Mouse (Mus musculus): Measurements from ENCODE around the gene Cfl2.
"Not testable (repeated sequence)": the region's sequence is repeated elsewhere in the genome, so short reads cannot be mapped to it uniquely, and the experiment has no call there.

Gene Cfl2

DNA sequence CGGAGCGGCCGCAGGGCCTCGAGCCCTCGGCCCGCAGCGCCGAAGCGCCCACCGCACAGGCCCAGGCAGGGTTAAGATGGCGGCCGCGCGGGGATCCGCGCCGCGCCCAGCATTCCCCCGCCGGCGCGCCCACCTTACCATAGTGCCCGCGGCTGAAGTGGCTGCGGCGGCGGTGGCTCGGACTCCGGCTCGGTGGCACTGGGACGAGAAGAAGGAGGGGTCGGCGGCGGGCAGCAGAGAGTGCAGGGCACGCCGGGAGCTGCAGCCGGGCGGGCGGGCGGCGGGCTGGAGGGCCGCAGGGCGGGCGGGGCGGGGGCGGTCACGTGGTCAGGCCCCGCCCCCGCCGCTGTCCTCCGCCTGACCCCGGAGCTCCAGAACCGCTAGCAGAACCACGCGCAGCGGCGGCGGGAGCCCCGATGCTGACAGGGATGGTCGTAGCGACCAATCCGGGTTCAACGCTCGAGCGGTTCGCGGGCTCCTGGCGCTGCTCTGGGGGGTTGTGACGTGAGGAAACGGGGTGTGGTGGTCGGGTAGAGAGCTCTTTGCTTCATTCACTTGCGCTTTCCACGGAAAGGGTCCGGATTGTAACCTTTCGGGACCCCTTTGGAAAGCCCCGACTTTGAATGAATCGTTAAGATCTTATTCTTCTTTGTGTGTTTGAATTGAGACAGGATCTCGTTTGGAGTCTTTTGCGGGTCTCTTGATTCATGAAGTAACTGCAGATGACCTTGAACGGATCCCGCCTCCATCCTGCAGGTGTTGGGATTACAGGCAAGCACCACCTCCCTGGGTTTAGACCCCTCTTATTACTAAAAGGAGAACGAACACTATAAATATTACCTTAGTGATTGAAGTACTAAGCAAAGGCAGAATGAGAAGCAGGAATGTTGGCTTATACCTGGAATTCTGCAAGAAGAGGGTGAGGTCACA, at the start of gene Cfl2:
Gene Cfl2, minus strand, starts transcription at position 272 of the 930 bp plus-strand sequence.
- peak; percentile 78 to 86 for DNase-seq (ENCODE audit: low spot score in 2 of 2)

- DNase-seq (ENCODE audit: low spot score in 2 of 2), result no peak
Observed at GRCm38 (mm10) chr12:54910387-54910786, 47.7 kb upstream of the Cfl2 start.

DNA sequence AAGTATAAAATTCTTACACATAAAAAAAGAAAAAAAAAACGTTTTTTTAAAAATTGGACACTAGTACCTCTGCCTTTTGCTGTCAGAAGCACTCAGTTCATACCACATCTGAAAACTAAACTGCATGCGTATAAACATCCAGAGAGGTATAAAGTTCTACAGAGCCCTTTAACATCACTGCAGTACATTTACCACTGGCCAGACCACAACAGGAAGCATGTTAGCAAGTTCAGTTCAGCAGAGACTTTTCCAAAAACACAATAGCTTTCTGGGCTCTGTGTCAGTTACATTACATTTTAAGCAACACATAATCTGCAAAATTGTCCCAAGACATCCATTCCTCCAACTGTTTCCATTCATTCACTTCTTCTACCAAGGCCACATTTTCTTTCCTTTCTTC, 29.9 kb upstream of the Cfl2 start:
- DNase-seq (ENCODE audit: low spot score in 2 of 2), result not testable (repeated sequence)

DNA sequence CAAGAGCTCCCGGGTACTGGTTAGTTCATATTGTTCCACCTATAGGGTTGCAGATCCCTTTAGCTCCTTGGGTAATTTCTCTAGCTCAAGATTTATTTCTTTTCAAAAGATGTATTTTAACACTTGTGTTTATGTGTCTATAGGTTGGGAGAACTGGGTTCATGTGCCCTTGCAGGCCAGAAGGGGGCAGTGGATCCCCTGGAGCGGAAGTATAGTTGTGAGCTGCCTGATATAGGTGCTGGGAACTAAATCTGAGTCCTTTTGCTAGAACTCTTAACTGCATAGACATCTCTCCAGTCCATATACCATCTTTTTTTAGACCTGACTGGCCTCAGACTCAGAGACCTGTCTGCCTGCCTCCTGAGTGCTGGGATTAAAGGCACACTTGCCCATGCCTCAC, 27.7 kb upstream of the Cfl2 start:
- no peak for DNase-seq (ENCODE audit: low spot score in 2 of 2)

DNA sequence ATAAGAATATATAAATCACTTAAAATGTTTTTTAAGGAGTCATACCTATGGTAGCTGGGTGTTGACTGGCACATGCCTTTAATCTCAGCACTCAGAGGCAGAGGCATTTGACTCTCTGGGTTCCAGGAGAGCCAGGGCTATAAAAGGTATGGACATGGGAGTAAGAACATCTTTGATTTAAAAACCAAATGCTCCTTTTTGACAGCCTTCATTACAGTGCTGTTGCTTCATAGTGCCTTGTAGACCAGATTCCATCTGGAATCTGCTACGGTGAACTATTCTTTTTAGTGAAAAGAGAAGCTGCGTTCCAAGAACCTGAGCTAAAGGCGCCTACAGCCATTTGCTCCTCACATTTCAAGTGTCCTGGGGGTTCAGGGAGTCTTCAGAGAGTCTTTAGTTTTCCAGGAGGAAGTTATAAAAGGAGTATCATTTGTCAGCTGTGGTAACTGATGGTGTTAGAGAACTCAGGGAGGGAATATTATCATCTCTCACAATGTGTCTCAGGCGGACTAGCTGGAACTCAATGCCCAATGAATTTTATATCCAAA, 25.0 kb upstream of the Cfl2 start:
- DNase-seq (ENCODE audit: low spot score in 2 of 2), result no peak

- peak; percentile 44 to 79 for DNase-seq (ENCODE audit: low spot score in 2 of 2)
Observed at GRCm38 (mm10) chr12:54879630-54880029, 17.0 kb upstream of the Cfl2 start.

GRCm38 (mm10) chr12:54879211-54879610, 16.5 kb upstream of the Cfl2 start:
- no peak for DNase-seq (ENCODE audit: low spot score in 2 of 2)

GRCm38 (mm10) chr12:54877875-54878274, 15.2 kb upstream of the Cfl2 start:
- no peak for DNase-seq (ENCODE audit: low spot score in 2 of 2)

DNA sequence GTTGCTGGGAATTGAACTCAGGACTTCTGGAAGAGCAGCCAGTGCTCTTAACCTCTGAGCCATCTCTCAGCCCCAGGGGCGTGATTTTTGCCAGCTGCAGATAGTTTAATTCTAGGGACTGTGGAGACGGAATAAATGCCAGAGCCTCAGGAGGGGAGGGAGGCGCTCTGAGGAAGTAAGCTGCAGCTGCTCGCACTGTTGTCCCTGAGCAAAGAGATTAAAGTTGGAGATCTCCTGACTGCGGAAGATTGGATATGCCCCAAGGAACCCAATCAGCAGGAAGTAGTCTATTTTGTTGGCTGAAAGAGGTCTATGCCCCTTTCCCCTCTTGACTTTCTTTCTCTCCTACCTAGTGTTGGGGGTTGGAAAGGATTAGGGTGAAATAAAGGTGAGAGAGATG, 14.2 kb upstream of the Cfl2 start:
- no peak for DNase-seq (ENCODE audit: low spot score in 2 of 2)

DNA sequence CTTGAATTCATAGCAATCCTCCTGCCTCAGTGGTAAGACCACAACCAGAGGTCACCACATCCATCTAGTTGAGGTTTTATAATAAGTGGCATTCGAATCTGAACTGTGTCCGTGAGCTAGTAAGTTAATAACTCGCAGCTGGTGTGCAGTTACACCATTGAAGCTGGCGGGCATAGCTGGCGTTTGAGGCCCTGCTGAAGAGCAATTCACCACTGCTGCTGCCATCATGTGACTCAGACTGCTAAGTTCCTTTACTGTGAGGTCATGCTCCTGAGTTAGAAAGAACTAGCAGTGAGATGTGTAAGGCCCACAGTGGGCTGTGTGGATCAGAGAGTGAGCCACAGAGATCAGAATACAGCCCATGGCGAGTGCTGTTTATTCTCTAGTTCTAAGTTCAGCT, 12.0 kb upstream of the Cfl2 start:
- no peak for DNase-seq (ENCODE audit: low spot score in 2 of 2)

- DNase-seq (ENCODE audit: low spot score in 2 of 2), result peak in 1 of 2 experiments; percentile 55
Observed at GRCm38 (mm10) chr12:54861991-54862605, 579 bp downstream of the Cfl2 start.

DNA sequence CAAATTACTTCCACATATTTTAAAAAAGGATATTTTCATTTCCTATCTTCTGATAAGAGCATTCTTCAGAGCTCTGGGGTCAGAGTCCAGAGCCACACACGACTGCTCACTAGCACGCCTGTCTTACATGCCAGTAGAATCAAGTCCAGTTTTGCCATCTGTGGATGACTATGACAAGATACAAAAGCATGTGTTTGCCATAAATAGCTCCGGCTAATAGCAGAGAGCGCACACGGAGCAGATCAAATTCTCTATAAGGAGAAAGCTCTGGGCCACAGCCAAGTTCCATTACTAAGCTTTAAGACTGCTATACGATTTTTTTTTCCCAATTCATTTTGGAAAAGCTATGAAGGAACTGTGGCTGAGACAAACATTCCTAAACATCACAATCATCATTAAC, 3.1 kb downstream of the Cfl2 start:
- no peak for DNase-seq (ENCODE audit: low spot score in 2 of 2)

- no peak for DNase-seq (ENCODE audit: low spot score in 2 of 2)
Observed at GRCm38 (mm10) chr12:54850551-54850950, 12.1 kb downstream of the Cfl2 start.

DNA sequence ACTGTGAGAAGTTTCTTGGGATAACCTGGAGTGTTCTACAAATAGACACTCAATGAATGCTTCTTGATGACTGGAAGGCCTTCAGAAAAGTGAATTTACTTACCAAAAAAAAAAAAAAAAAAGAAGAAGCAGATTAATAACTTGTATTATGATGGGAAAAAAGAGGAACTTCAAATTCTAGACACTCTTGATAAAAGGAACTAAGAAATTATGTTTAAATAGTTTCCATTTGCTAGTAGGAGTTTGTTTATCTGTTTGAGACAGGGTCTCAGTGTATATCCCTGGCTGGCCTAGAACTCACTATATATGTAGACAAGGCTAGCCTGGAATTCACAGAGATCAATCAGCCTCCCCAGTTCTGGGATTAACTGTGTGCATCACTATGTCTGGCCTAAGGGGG, 18.3 kb downstream of the Cfl2 start:
- DNase-seq (ENCODE audit: low spot score in 2 of 2), result no peak

GRCm38 (mm10) chr12:54841576-54841975, 21.1 kb downstream of the Cfl2 start:
- DNase-seq (ENCODE audit: low spot score in 2 of 2), result no peak

DNA sequence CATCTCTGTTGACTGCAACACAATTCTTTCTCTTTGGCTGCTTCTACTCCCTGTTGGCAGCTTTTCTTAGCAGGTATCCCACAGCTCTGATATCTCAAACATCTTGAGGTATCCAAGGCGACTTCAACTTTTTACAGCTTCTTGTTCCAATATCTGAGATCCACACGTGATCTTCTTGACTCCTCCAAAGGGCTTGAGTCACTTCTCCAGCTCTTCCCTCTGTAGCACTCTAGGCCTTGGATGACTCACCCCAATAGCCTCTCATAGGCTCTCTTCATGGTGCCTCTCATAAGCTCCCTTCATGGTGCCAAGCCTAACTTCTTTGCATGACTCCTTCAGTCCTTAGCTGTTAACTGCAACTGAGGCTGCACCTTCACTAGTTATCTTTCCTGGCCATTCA, 22.9 kb downstream of the Cfl2 start:
- DNase-seq (ENCODE audit: low spot score in 2 of 2), result no peak

DNA sequence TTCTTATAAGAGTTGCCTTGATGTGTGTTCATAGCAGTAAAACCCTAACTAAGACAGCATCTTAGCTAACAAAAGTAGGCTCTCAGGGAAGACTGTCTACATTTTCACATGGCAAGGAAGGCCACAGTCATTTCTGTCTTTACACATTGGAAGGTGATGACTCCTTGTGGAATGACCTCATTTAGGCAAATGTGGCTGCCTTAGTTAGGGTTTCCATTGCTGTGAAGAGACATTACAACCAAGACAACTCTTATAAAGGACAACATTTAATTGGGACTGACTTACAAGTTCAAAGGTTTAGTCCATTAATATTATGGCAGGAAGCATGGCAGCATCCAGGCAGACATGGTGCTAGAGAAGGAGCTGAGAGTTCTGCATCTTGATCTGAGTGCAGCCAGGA, 23.7 kb downstream of the Cfl2 start:
- no peak for DNase-seq (ENCODE audit: low spot score in 2 of 2)

- no peak for DNase-seq (ENCODE audit: low spot score in 2 of 2)
Observed at GRCm38 (mm10) chr12:54835608-54836570, 26.8 kb downstream of the Cfl2 start.

DNA sequence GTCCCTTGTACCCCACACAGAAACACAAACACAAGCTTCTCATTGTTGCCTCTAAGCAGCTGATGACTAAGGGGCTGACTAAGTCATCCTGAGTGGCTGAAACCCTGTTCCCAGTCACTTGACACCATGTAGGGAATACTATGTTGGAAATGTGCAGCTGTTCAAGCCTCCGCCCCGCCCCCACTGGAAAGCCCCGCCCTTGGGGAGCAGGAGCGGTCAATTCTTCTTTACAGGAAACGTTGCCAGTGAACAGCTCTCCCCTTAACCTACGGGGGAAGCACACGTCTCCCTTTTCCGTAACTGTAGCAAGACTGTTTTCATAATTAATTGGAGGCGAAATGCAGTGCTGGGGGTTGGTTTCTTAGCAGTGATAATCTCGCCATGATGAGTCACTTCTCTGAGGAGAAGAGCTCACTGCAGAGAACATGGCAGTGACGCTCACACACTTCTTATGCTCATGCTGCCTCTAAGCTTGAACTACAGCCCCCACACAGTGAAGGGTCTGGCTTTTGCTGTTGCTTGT, 27.7 kb downstream of the Cfl2 start:
- peak in 1 of 2 experiments; percentile 50 for DNase-seq (ENCODE audit: low spot score in 2 of 2)

DNA sequence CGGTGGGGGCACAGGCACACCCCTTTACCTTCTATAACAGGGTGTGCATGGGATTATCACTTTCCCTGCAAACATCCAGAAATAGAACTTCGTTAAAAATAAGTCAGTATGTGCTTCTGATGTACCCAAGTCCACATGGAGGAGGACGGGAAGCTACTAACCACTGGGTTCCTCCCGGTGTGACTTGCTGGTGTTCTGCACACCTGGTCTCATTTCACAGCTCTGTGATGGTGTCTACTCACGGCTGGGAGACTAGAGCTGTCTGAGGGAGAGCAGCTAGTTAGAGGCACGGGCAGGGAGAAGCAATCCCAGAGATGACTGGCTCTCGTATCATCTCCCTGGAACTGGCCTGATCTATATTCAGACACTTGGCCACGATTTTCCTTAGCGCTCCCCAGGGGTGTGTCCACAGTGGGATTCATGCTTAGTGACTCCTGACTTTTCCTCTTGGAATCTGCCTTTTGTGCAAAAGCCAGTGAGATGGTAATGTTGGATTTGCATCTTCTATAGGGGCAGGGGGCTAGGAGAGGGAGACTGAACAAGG, 28.7 kb downstream of the Cfl2 start:
- no peak for DNase-seq (ENCODE audit: low spot score in 2 of 2)

DNA sequence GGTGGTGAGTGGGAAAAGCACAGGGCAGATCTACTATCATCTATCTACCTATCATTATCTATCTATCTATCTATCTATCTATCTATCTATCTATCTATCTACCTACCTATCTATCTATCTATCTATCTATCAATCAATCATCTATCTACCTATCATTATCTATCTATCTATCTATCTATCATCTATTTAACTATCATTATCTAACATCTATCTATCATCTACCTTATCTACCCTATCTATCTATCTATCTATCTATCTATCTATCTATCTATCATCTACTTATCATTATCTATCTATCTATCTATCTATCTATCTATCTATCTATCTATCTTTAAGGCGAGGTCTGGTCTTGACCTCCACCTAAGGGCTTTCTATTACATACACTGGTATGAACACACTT, 30.8 kb downstream of the Cfl2 start:
- DNase-seq (ENCODE audit: low spot score in 2 of 2), result not testable (repeated sequence)
